In the genomic region with DNA sequence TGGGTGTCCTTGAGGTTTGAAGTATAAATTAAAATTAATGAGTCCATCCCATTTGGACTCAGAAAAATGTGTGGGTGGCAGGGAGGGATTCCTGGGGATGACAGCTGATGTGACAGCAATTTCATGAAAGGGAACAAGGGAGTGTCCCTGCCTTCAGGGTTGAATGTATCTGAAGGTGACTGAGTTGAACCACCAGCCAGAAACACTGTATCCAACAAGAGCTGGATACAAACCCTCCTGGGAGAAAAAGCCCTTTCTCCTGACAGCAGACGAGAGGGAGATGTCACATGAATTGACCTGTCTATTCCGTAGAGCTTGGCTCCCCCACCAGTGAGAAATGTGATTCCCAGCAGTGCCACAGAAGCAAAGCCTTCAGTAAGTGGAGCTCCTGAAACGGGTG, we compare ENCODE assay signal across 17 mouse cellular contexts.
A peak's percentile ranks its signal among the peaks of the same experiment; 100 is the strongest.
DNase-seq lines count a peak whose midpoint lies in the region; ATAC-seq and TF ChIP-seq lines count a peak whose summit lies in the region.
"Had no signal": no experiment of that assay in that cellular context is flagged by ENCODE, and none has a peak within 500 bp of the region (broad histone marks: within the 10 kb centered on the region; RNA-seq: fewer than 3 reads in every experiment).

No protein-coding gene starts in this region.

- no peak overlapping the region for H3K4me2 ChIP-seq in heart, postnatal 0 days (ENCODE audit: low read depth, low read length)
- H3K4me2 ChIP-seq: embryonic facial prominence, embryonic 15.5 days; midbrain, embryonic 13.5 days had no signal

- no peak for DNase-seq in gastrocnemius, adult 2 months
- no peak for DNase-seq in gastrocnemius, adult 8-10 months (ENCODE audit: low spot score in 2 of 2)
- no peak for DNase-seq in heart, postnatal 0 days (ENCODE audit: low spot score)
- DNase-seq in heart, postnatal 36 days = no peak
- DNase-seq in layer of hippocampus, adult 2 months (ENCODE audit: low spot score in 2 of 2) = no peak
- no peak for DNase-seq in layer of hippocampus, postnatal 25 days (ENCODE audit: extremely low spot score in 1 of 2, low spot score in 1 of 2)
- DNase-seq in urinary bladder, postnatal 14 days (ENCODE audit: low spot score) = no peak
- DNase-seq: kidney, postnatal 36 days; spleen, adult 18-20 months; thymus, adult 2 months had no signal

- peaks cover 34% of the 10 kb centered on the region for H3K4me1 ChIP-seq in heart, postnatal 0 days (ENCODE audit: control insufficient read depth, insufficient read depth)
- H3K4me1 ChIP-seq in ES-Bruce4 (ENCODE audit: control insufficient read depth, insufficient read depth, low read length) = peaks cover 23% of the 10 kb centered on the region

- H3K9ac ChIP-seq in heart, postnatal 0 days (replicated peaks; ENCODE audit: low read depth, low read length) = no peak overlapping the region
- H3K9ac ChIP-seq in ES-Bruce4 (ENCODE audit: low read depth, poor library complexity, severe bottlenecking) = no peak overlapping the region
- H3K9ac ChIP-seq: embryonic facial prominence, embryonic 15.5 days; midbrain, embryonic 13.5 days had no signal

- H3K27me3 ChIP-seq in heart, postnatal 0 days (ENCODE audit: control insufficient read depth, insufficient read depth, low read length) = no peaks in the 10 kb centered on the region
- H3K27me3 ChIP-seq in ES-Bruce4 (ENCODE audit: control insufficient read depth, insufficient read depth, low read length, poor library complexity, severe bottlenecking) = no peaks in the 10 kb centered on the region
- H3K27me3 ChIP-seq: embryonic facial prominence, embryonic 15.5 days; midbrain, embryonic 13.5 days had no signal

- H3K36me3 ChIP-seq in heart, postnatal 0 days (replicated peaks; ENCODE audit: control insufficient read depth, insufficient read depth, low read length) = no peaks in the 10 kb centered on the region
- H3K36me3 ChIP-seq in ES-Bruce4 (ENCODE audit: control insufficient read depth, insufficient read depth, low read length, poor library complexity, severe bottlenecking) = no peaks in the 10 kb centered on the region
- H3K36me3 ChIP-seq: embryonic facial prominence, embryonic 15.5 days; midbrain, embryonic 13.5 days had no signal

- peak overlapping the region; percentile 77 for H3K27ac ChIP-seq in gastrocnemius, adult 2 months
- H3K27ac ChIP-seq in heart, postnatal 0 days (ENCODE audit: low read depth) = peak overlapping the region; percentile 58
- peak overlapping the region; percentile 83 for H3K27ac ChIP-seq in layer of hippocampus, adult 2 months
- H3K27ac ChIP-seq in ES-Bruce4 (ENCODE audit: insufficient read depth, low read length) = peak overlapping the region; percentile 93
- H3K27ac ChIP-seq: embryonic facial prominence, embryonic 15.5 days had no signal

- no peak for TF ChIP-seq POLR2A in ES-Bruce4 (IDR thresholded peaks at IDR 0.05; ENCODE audit: insufficient read depth, low read length)

- no peak; the same call in 1 of the 2 replicates for TF ChIP-seq CTCF in gastrocnemius, adult 2 months (IDR thresholded peaks at IDR 0.05)
- TF ChIP-seq CTCF in heart, postnatal 0 days (IDR thresholded peaks at IDR 0.05; ENCODE audit: low read depth) = no peak
- no peak for TF ChIP-seq CTCF in layer of hippocampus, adult 2 months (conservative IDR thresholded peaks at IDR 0.05)
- no peak for TF ChIP-seq CTCF in ES-Bruce4 (IDR thresholded peaks at IDR 0.05; ENCODE audit: low read depth, low read length)

- WGBS in heart, postnatal 0 days = 50% methylated on average over 3 of the region's 3 CpGs

- TF ChIP-seq EP300 in heart, postnatal 0 days (IDR thresholded peaks at IDR 0.05; ENCODE audit: low read depth) = no peak
- TF ChIP-seq EP300 in ES-Bruce4 (IDR thresholded peaks at IDR 0.05; ENCODE audit: insufficient read depth, low read depth, low read length) = no peak

- intact Hi-C loops in gastrocnemius, adult 2 months (cut with DNase I) = no loop called here
- intact Hi-C loops in heart, postnatal 36 days (cut with DNase I) = no loop called here

- no peak overlapping the region for H3K4me3 ChIP-seq in gastrocnemius, adult 2 months
- H3K4me3 ChIP-seq in heart, postnatal 0 days (ENCODE audit: low read depth, low read length) = no peak overlapping the region
- no peak overlapping the region for H3K4me3 ChIP-seq in layer of hippocampus, adult 2 months
- H3K4me3 ChIP-seq in ES-Bruce4 (ENCODE audit: low read depth, low read length) = no peak overlapping the region
- H3K4me3 ChIP-seq: embryonic facial prominence, embryonic 15.5 days; midbrain, embryonic 13.5 days; myocyte had no signal

- no peaks in the 10 kb centered on the region for H3K9me3 ChIP-seq in heart, postnatal 0 days (replicated peaks; ENCODE audit: control insufficient read depth, low read length)
- H3K9me3 ChIP-seq in ES-Bruce4 (replicated peaks; ENCODE audit: control insufficient read depth, insufficient read depth, low read length, poor library complexity, severe bottlenecking) = no peaks in the 10 kb centered on the region
- H3K9me3 ChIP-seq: embryonic facial prominence, embryonic 15.5 days; midbrain, embryonic 13.5 days had no signal

- no peak for ATAC-seq in heart, postnatal 0 days (ENCODE audit: insufficient read depth, low read depth)
- ATAC-seq: CD4-positive, CD25-positive, alpha-beta regulatory T cell, adult 4 months; inflammation-experienced regulatory T-cells, adult 6 months; lung, postnatal 0 days; midbrain, embryonic 13.5 days had no signal
